Comparison of ENCODE assay signal across 12 mouse cellular contexts in the genomic region with DNA sequence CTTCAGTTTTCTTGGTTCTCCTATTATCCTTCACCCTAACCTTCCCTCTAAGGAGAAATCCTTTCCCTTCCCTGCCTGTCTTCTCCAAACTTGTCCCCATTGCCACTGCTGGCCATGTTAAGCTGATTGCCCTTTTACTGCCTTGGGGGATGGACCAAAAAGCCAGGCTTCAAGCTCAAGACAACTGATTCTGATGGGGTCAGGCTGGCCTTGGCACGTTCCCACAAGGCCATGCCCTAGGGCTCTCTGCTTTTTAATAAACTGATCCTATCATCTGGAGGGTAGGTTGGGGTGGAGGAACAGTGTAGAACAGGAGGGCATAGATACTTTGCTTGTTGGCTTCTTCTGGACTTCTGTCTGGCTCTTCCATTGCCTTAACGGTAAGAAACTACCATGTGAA. TPM values are rescaled to one million over a fixed set of nuclear protein-coding genes. Genes with fewer than 3 reads are reported as not detected.
DNase-seq lines count a peak whose midpoint lies in the region; ATAC-seq and TF ChIP-seq lines count a peak whose summit lies in the region.
"Had no signal": no experiment of that assay in that cellular context is flagged by ENCODE, and none has a peak within 500 bp of the region (broad histone marks: within the 10 kb centered on the region; RNA-seq: fewer than 3 reads in every experiment).

No protein-coding gene starts in this region.

- no peak for DNase-seq in heart, adult 18-20 months
- no peak for DNase-seq in midbrain, embryonic 10.5 days (ENCODE audit: low spot score)
- DNase-seq: forebrain, postnatal 0 days; thymus, postnatal 36 days had no signal

- no peak overlapping the region for H3K4me2 ChIP-seq in heart, embryonic 16.5 days (ENCODE audit: low read depth, low read length)
- no peak overlapping the region for H3K4me2 ChIP-seq in midbrain, embryonic 13.5 days (replicated peaks)
- H3K4me2 ChIP-seq in intestine, embryonic 16.5 days (ENCODE audit: low read depth, low read length), result no peak overlapping the region

- TF ChIP-seq POLR2A in small intestine, adult 2 months (IDR thresholded peaks at IDR 0.05; ENCODE audit: low read depth, low read length), result no peak

- no peaks in the 10 kb centered on the region for H3K27me3 ChIP-seq in heart, embryonic 16.5 days (ENCODE audit: control insufficient read depth, insufficient read depth, low read length)
- no peaks in the 10 kb centered on the region for H3K27me3 ChIP-seq in midbrain, embryonic 10.5 days (ENCODE audit: low read depth, poor library complexity, severe bottlenecking)
- no peaks in the 10 kb centered on the region for H3K27me3 ChIP-seq in midbrain, embryonic 13.5 days
- no peaks in the 10 kb centered on the region for H3K27me3 ChIP-seq in intestine, embryonic 16.5 days (replicated peaks; ENCODE audit: control insufficient read depth, insufficient read depth, low read length)
- no peaks in the 10 kb centered on the region for H3K27me3 ChIP-seq in small intestine, adult 2 months (ENCODE audit: control insufficient read depth, insufficient read depth, low read length)

- no peak for TF ChIP-seq CTCF in small intestine, adult 2 months (IDR thresholded peaks at IDR 0.05; ENCODE audit: extremely low read depth, insufficient read length, insufficient replicate concordance, low read depth, low read length)

- peaks cover 32% of the 10 kb centered on the region for H3K4me1 ChIP-seq in heart, embryonic 16.5 days (ENCODE audit: control insufficient read depth, insufficient read depth, low read length)
- peaks cover 22% of the 10 kb centered on the region for H3K4me1 ChIP-seq in midbrain, embryonic 10.5 days
- peaks cover 6% of the 10 kb centered on the region for H3K4me1 ChIP-seq in midbrain, embryonic 13.5 days (replicated peaks)
- H3K4me1 ChIP-seq in intestine, embryonic 16.5 days (ENCODE audit: control insufficient read depth, insufficient read depth, low read length), result peaks cover 18% of the 10 kb centered on the region
- H3K4me1 ChIP-seq in small intestine, adult 2 months (ENCODE audit: control insufficient read depth, insufficient read depth, insufficient read length, low read length), result no peaks in the 10 kb centered on the region

- no peak for ATAC-seq in heart, embryonic 16.5 days (replicated peaks; ENCODE audit: extremely low read depth, insufficient read depth, low FRiP score)
- ATAC-seq in midbrain, embryonic 13.5 days, result no peak
- no peak for ATAC-seq in intestine, embryonic 16.5 days
- ATAC-seq in megakaryocyte, adult 5-6 weeks (ENCODE audit: poor library complexity, severe bottlenecking), result no peak
- ATAC-seq: CD4-positive, CD25-positive, alpha-beta regulatory T cell, adult 4 months; forebrain, postnatal 0 days; hindbrain, embryonic 16.5 days had no signal

- no peak overlapping the region for H3K4me3 ChIP-seq in heart, embryonic 16.5 days (ENCODE audit: low read length)
- H3K4me3 ChIP-seq in midbrain, embryonic 10.5 days, result no peak overlapping the region
- H3K4me3 ChIP-seq in midbrain, embryonic 13.5 days (replicated peaks), result no peak overlapping the region
- no peak overlapping the region for H3K4me3 ChIP-seq in intestine, embryonic 16.5 days (ENCODE audit: low read length)
- H3K4me3 ChIP-seq in small intestine, adult 2 months (ENCODE audit: low read depth, low read length), result no peak overlapping the region
- H3K4me3 ChIP-seq: myocyte had no signal

- H3K36me3 ChIP-seq in heart, embryonic 16.5 days (ENCODE audit: control insufficient read depth, insufficient read depth), result no peaks in the 10 kb centered on the region
- H3K36me3 ChIP-seq in midbrain, embryonic 10.5 days, result no peaks in the 10 kb centered on the region
- H3K36me3 ChIP-seq in midbrain, embryonic 13.5 days, result no peaks in the 10 kb centered on the region
- no peaks in the 10 kb centered on the region for H3K36me3 ChIP-seq in intestine, embryonic 16.5 days (ENCODE audit: control insufficient read depth, insufficient read depth, low read length)
- no peaks in the 10 kb centered on the region for H3K36me3 ChIP-seq in small intestine, adult 2 months (ENCODE audit: control insufficient read depth, insufficient read depth, low read length)

- H3K27ac ChIP-seq in heart, embryonic 16.5 days (ENCODE audit: low read length), result 0 out of 2 replicates have a peak overlapping the region, but pooled peaks have one; percentile 1
- 0 out of 2 replicates have a peak overlapping the region, but pooled peaks have one; percentile 24 for H3K27ac ChIP-seq in midbrain, embryonic 10.5 days (replicated peaks)
- H3K27ac ChIP-seq in midbrain, embryonic 13.5 days, result no peak overlapping the region
- peak overlapping the region; percentile 46; the same call in 1 of the 2 replicates for H3K27ac ChIP-seq in intestine, embryonic 16.5 days (ENCODE audit: low read length)
- peak overlapping the region; percentile 71 for H3K27ac ChIP-seq in small intestine, adult 2 months (ENCODE audit: insufficient read depth, low read depth, low read length)

- H3K9me3 ChIP-seq in heart, embryonic 16.5 days (replicated peaks; ENCODE audit: control insufficient read depth, low read length), result no peaks in the 10 kb centered on the region
- H3K9me3 ChIP-seq in midbrain, embryonic 10.5 days (replicated peaks), result no peaks in the 10 kb centered on the region
- no peaks in the 10 kb centered on the region for H3K9me3 ChIP-seq in midbrain, embryonic 13.5 days
- H3K9me3 ChIP-seq in intestine, embryonic 16.5 days (ENCODE audit: control insufficient read depth, low read length), result no peaks in the 10 kb centered on the region

- no peak overlapping the region for H3K9ac ChIP-seq in heart, embryonic 16.5 days (ENCODE audit: low read length)
- no peak overlapping the region for H3K9ac ChIP-seq in midbrain, embryonic 13.5 days (replicated peaks)
- H3K9ac ChIP-seq in intestine, embryonic 16.5 days (ENCODE audit: low read depth, low read length), result no peak overlapping the region
- H3K9ac ChIP-seq: forebrain, postnatal 0 days had no signal

- WGBS in heart, embryonic 16.5 days, result 97% methylated on average over 2 of the region's 2 CpGs
- WGBS in midbrain, embryonic 10.5 days, result 86% methylated on average over 2 of the region's 2 CpGs
- WGBS in midbrain, embryonic 13.5 days, result 90% methylated on average over 2 of the region's 2 CpGs
- WGBS in intestine, embryonic 16.5 days, result 79% methylated on average over 2 of the region's 2 CpGs
- 97% methylated on average over 2 of the region's 2 CpGs for WGBS in small intestine, adult 2 months

RNA-seq across cellular contexts. Expression of gene Gpx3, which starts 16.8 kb away (rescaled TPM):
- 771 and 1,022 TPM in 2 replicates for polyA plus RNA-seq in heart, embryonic 16.5 days (2015; fragmentation: Nextera tagmentation; extraction: Ambion mirVana)
- 100 to 1,000 TPM; 206 to 329 TPM for total RNA-seq in heart, adult 18-20 months (2021)
- 68.6 and 72.1 TPM in 2 replicates for polyA plus RNA-seq in midbrain, embryonic 10.5 days (2016; fragmentation: Nextera tagmentation; extraction: Ambion mirVana)
- polyA plus RNA-seq in midbrain, embryonic 13.5 days (2015; fragmentation: Nextera tagmentation; extraction: Ambion mirVana), result 19.6 and 21.4 TPM in 2 replicates
- 511 and 784 TPM in 2 replicates for polyA plus RNA-seq in intestine, embryonic 16.5 days (2015; fragmentation: Nextera tagmentation; extraction: Ambion mirVana)
- polyA plus RNA-seq in small intestine, adult 2 months (2012; rRNA removed), result 52.2 and 90.3 TPM in 2 replicates
- total RNA-seq in megakaryocyte, adult 5-6 weeks (2015), result 52.7 and 58.3 TPM in 2 replicates
- total RNA-seq in megakaryocyte, adult 5-6 weeks (2017), result 1.8 and 6.0 TPM in 2 replicates

RNA-seq across cellular contexts. Expression of gene Hint1, which starts 19.2 kb away (rescaled TPM):
- polyA plus RNA-seq in heart, embryonic 16.5 days (2015; fragmentation: Nextera tagmentation; extraction: Ambion mirVana), result 581 and 590 TPM in 2 replicates
- total RNA-seq in heart, adult 18-20 months (2021), result 100 to 1,000 TPM; 303 to 309 TPM
- 625 and 682 TPM in 2 replicates for polyA plus RNA-seq in midbrain, embryonic 10.5 days (2016; fragmentation: Nextera tagmentation; extraction: Ambion mirVana)
- polyA plus RNA-seq in midbrain, embryonic 13.5 days (2015; fragmentation: Nextera tagmentation; extraction: Ambion mirVana), result 703 and 771 TPM in 2 replicates
- polyA plus RNA-seq in intestine, embryonic 16.5 days (2015; fragmentation: Nextera tagmentation; extraction: Ambion mirVana), result 674 and 732 TPM in 2 replicates
- 371 and 593 TPM in 2 replicates for polyA plus RNA-seq in small intestine, adult 2 months (2012; rRNA removed)
- 370 and 459 TPM in 2 replicates for total RNA-seq in megakaryocyte, adult 5-6 weeks (2015)
- 411 and 450 TPM in 2 replicates for total RNA-seq in megakaryocyte, adult 5-6 weeks (2017)

RNA-seq across cellular contexts. Expression of gene Lyrm7, which starts 24.7 kb away (rescaled TPM):
- polyA plus RNA-seq in heart, embryonic 16.5 days (2015; fragmentation: Nextera tagmentation; extraction: Ambion mirVana), result 11.8 and 25.7 TPM in 2 replicates
- 10 to 100 TPM; 30.9 to 34.4 TPM for total RNA-seq in heart, adult 18-20 months (2021)
- polyA plus RNA-seq in midbrain, embryonic 10.5 days (2016; fragmentation: Nextera tagmentation; extraction: Ambion mirVana), result 4.7 and 6.5 TPM in 2 replicates
- 7.1 and 11.2 TPM in 2 replicates for polyA plus RNA-seq in midbrain, embryonic 13.5 days (2015; fragmentation: Nextera tagmentation; extraction: Ambion mirVana)
- 9.7 and 12.7 TPM in 2 replicates for polyA plus RNA-seq in intestine, embryonic 16.5 days (2015; fragmentation: Nextera tagmentation; extraction: Ambion mirVana)
- 0.03 and 0.15 TPM in 2 replicates for polyA plus RNA-seq in small intestine, adult 2 months (2012; rRNA removed)
- total RNA-seq in megakaryocyte, adult 5-6 weeks (2015), result 0.85 and 6.1 TPM in 2 replicates
- total RNA-seq in megakaryocyte, adult 5-6 weeks (2017), result 5.3 and 14.8 TPM in 2 replicates
